Comparison of ENCODE assay signal across 12 mouse cellular contexts in the genomic region with DNA sequence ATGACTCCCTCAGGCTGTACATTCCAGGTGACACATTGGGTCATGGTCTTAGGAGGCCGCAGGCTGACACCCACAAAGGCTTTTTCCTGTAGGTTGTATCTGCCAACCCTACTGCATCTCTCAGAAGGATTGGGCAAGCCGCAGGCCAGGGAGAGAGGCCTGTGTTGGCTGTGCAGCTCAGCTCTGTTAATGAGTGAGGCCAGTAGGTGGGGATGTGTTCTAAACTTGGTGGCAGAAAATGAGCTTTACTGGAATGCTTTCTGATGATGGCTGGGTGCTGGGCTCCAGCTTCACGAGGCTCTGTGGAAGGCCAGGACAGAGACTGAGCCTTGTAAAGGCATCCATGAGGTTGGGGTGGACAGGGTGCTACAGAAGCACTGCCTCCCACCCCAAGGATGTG. TPM values are rescaled to one million over a fixed set of nuclear protein-coding genes. Genes with fewer than 3 reads are reported as not detected.
DNase-seq lines count a peak whose midpoint lies in the region; ATAC-seq and TF ChIP-seq lines count a peak whose summit lies in the region.
"Had no signal": no experiment of that assay in that cellular context is flagged by ENCODE, and none has a peak within 500 bp of the region (broad histone marks: within the 10 kb centered on the region; RNA-seq: fewer than 3 reads in every experiment).

No protein-coding gene starts in this region.

- ATAC-seq in hindbrain, postnatal 0 days: no peak
- ATAC-seq: lung, postnatal 0 days had no signal

- no peaks in the 10 kb centered on the region for H3K36me3 ChIP-seq in hindbrain, postnatal 0 days (ENCODE audit: insufficient read depth, low read length)
- H3K36me3 ChIP-seq: heart, embryonic 12.5 days; limb, embryonic 12.5 days had no signal

- intact Hi-C loops in left cerebral cortex, postnatal 14 days (cut with DNase I): no loop called here
- intact Hi-C loops in left cerebral cortex, postnatal 10 days (cut with DNase I): loop anchor here (5.0 kb wide), 1 partner anchor 500 kb away; a partner anchor contains a TSS

- WGBS in hindbrain, postnatal 0 days: 55% methylated on average over 3 of the region's 3 CpGs

- no peak overlapping the region for H3K9ac ChIP-seq in hindbrain, postnatal 0 days (replicated peaks; ENCODE audit: low read length)
- H3K9ac ChIP-seq: heart, embryonic 12.5 days; limb, embryonic 12.5 days had no signal

- no peak overlapping the region for H3K4me3 ChIP-seq in hindbrain, postnatal 0 days (ENCODE audit: low read length)
- H3K4me3 ChIP-seq: heart, embryonic 12.5 days; limb, embryonic 12.5 days had no signal

- no peak overlapping the region for H3K27ac ChIP-seq in hindbrain, postnatal 0 days
- H3K27ac ChIP-seq: limb, embryonic 12.5 days had no signal

- no peaks in the 10 kb centered on the region; the same call in 1 of the 2 replicates for H3K27me3 ChIP-seq in hindbrain, postnatal 0 days (ENCODE audit: insufficient read depth, low read length)

- H3K4me2 ChIP-seq in hindbrain, postnatal 0 days (ENCODE audit: low read depth, low read length): peak overlapping the region; percentile 71; the same call in 1 of the 2 replicates
- H3K4me2 ChIP-seq: heart, embryonic 12.5 days; limb, embryonic 12.5 days had no signal

- no peaks in the 10 kb centered on the region for H3K9me3 ChIP-seq in hindbrain, postnatal 0 days (ENCODE audit: low read length)
- H3K9me3 ChIP-seq: heart, embryonic 12.5 days; limb, embryonic 12.5 days had no signal

- DNase-seq in left cerebral cortex, postnatal 14 days (ENCODE audit: low spot score in 2 of 2): peak; percentile 43 to 53
- DNase-seq in left cerebral cortex, postnatal 10 days (ENCODE audit: extremely low spot score in 1 of 2, low spot score in 2 of 2): no peak
- peak; percentile 71 to 75 for DNase-seq in cerebellum, postnatal 14 days
- peak; percentile 78 for DNase-seq in hindbrain, postnatal 0 days (ENCODE audit: low spot score)
- peak; percentile 54 to 57 for DNase-seq in right cerebral cortex, adult 2 months (ENCODE audit: low spot score in 2 of 2)
- DNase-seq in kidney, postnatal 36 days: no peak
- DNase-seq in lung, postnatal 14 days: no peak
- DNase-seq: kidney, adult 11 months had no signal

- peaks cover 8% of the 10 kb centered on the region; the same call in 1 of the 2 replicates for H3K4me1 ChIP-seq in hindbrain, postnatal 0 days (ENCODE audit: insufficient read depth, low read length)

- peak; percentile 71 for TF ChIP-seq CTCF in hindbrain, postnatal 0 days (IDR thresholded peaks at IDR 0.05; ENCODE audit: low read depth)

RNA-seq across cellular contexts. Expression of a gene that starts 3.6 kb away (rescaled TPM):
- total RNA-seq in left cerebral cortex, postnatal 14 days (2021): 10 to 100 TPM; 14.7 to 21.9 TPM
- 10 to 100 TPM; 19.9 to 23.6 TPM for total RNA-seq in left cerebral cortex, postnatal 10 days (2021)
- total RNA-seq in hindbrain, postnatal 0 days (2014; rRNA removed): 48.9 and 52.8 TPM in 2 replicates
- 4.0 and 4.6 TPM in 2 replicates for polyA plus RNA-seq in hindbrain, postnatal 0 days (2015; fragmentation: Nextera tagmentation; extraction: Ambion mirVana)
- total RNA-seq: common myeloid progenitor, adult 5-6 weeks had no signal
- polyA plus RNA-seq: lung, postnatal 0 days had no signal

Comparison
In these comparisons a context has a peak if more than half of its experiments do, and no peak if none do; other contexts are left out.
1. DNase-seq: peak in left cerebral cortex, postnatal 14 days (2 of 2), cerebellum, postnatal 14 days (2 of 2), hindbrain, postnatal 0 days (single experiment) and right cerebral cortex, adult 2 months (2 of 2); none in left cerebral cortex, postnatal 10 days (0 of 2), kidney, postnatal 36 days (0 of 2) and lung, postnatal 14 days (single experiment).